Mouse (Mus musculus) limb, embryonic 10.5 days (tissue): ENCODE measurements around the gene Ppif. TPM values are rescaled to one million over a fixed set of nuclear protein-coding genes. Genes with fewer than 3 reads are reported as not detected.

Experiments used
- DNase-seq: peaks from one replicate; pipeline ENCODE4 v3.0.0-alpha.2; 2017; ENCODE audit warnings: low spot score
- H3K27ac ChIP-seq: fragments of 300-500 bp; sonication (generic); 2 replicates; pipeline ENCODE4 v1.5.1; 2016; ENCODE audit warnings: mild to moderate bottlenecking
- H3K27me3 ChIP-seq: fragments of 300-500 bp; sonication (generic); 2 replicates; pipeline ENCODE4 v1.6.1; 2016; ENCODE audit warnings: low read depth, mild to moderate bottlenecking; ENCODE audit not compliant: poor library complexity, severe bottlenecking
- H3K36me3 ChIP-seq: fragments of 300-500 bp; sonication (generic); 2 replicates; pipeline ENCODE4 v1.6.1; 2016; ENCODE audit warnings: mild to moderate bottlenecking, moderate library complexity
- H3K4me1 ChIP-seq: fragments of 300-500 bp; sonication (generic); 2 replicates; pipeline ENCODE4 v1.6.1; 2016
- H3K4me3 ChIP-seq: fragments of 300-500 bp; sonication (generic); 2 replicates; pipeline ENCODE4 v1.5.1; 2016; ENCODE audit warnings: mild to moderate bottlenecking, moderate library complexity
- H3K9me3 ChIP-seq: fragments of 300-500 bp; sonication (generic); replicated peaks from 2 replicates; pipeline ENCODE4 v1.6.1; 2016; ENCODE audit warnings: mild to moderate bottlenecking
- WGBS: fragments of 180-500 bp; shearing (Covaris S2); methylation state at CpG from one replicate; pipeline ENCODE4 v1.1.7; 2016; 5-methylcytosine and 5-hydroxymethylcytosine counted together
- polyA plus RNA-seq: library from polyadenylated mRNA; unstranded; fragments of >200 nt; fragmentation: Nextera tagmentation; extraction: Ambion mirVana; gene quantifications from 2 replicates; pipeline ENCODE4 v1.2.1, GENCODE M21; 2016

Ppif gene
- polyA plus RNA-seq, 1 experiment from 2014 or later: 56.8 TPM

- no peaks in the 10 kb centered on the region for H3K4me1 ChIP-seq
- H3K9me3 ChIP-seq: no peaks in the 10 kb centered on the region
- H3K36me3 ChIP-seq: peaks cover 57% of the 10 kb centered on the region
- no peak for DNase-seq
- no peak overlapping the region for H3K4me3 ChIP-seq
- H3K27ac ChIP-seq: no peak overlapping the region
- WGBS: 74% methylated on average over 3 of the region's 3 CpGs
- H3K27me3 ChIP-seq: no peaks in the 10 kb centered on the region
These were observed 26.4 kb upstream of the Ppif start for GRCm38 (mm10) chr14:25667587-25667986.

- DNase-seq: no peak
- Histone ChIP-seq H3K27me3 (no peaks in the 10 kb centered on the region), H3K36me3 (no peaks in the 10 kb centered on the region), H3K4me3 (no peak overlapping the region), H3K4me1 (no peaks in the 10 kb centered on the region), H3K27ac (no peak overlapping the region), H3K9me3 (no peaks in the 10 kb centered on the region)
- 83% methylated on average over 7 of the region's 7 CpGs for WGBS
These were observed 14.3 kb upstream of the Ppif start for GRCm38 (mm10) chr14:25679625-25680024.

GRCm38 (mm10) chr14:25682020-25682419 is 11.9 kb upstream of the Ppif start:
- no peaks in the 10 kb centered on the region for H3K27me3 ChIP-seq
- H3K36me3 ChIP-seq: no peaks in the 10 kb centered on the region
- H3K9me3 ChIP-seq: no peaks in the 10 kb centered on the region
- peaks cover 9% of the 10 kb centered on the region; the same call in 1 of the 2 replicates for H3K4me1 ChIP-seq
- 85% methylated on average over 6 of the region's 6 CpGs for WGBS
- no peak overlapping the region for H3K27ac ChIP-seq
- no peak overlapping the region for H3K4me3 ChIP-seq
- DNase-seq: no peak

- no peak for DNase-seq
- WGBS: 79% methylated on average over 7 of the region's 7 CpGs
- no peak overlapping the region for H3K27ac ChIP-seq
- H3K4me1 ChIP-seq: peaks cover 9% of the 10 kb centered on the region; the same call in 1 of the 2 replicates
- H3K27me3 ChIP-seq: no peaks in the 10 kb centered on the region
- H3K36me3 ChIP-seq: no peaks in the 10 kb centered on the region
- H3K9me3 ChIP-seq: no peaks in the 10 kb centered on the region
- no peak overlapping the region for H3K4me3 ChIP-seq
These were observed 7.6 kb upstream of the Ppif start for GRCm38 (mm10) chr14:25686216-25686945.

GRCm38 (mm10) chr14:25686983-25687901 is 6.7 kb upstream of the Ppif start:
- Histone ChIP-seq H3K4me1 (peaks cover 9% of the 10 kb centered on the region; the same call in 1 of the 2 replicates), H3K27me3 (no peaks in the 10 kb centered on the region), H3K4me3 (no peak overlapping the region), H3K36me3 (no peaks in the 10 kb centered on the region), H3K9me3 (no peaks in the 10 kb centered on the region), H3K27ac (no peak overlapping the region)
- WGBS: 87% methylated on average over 10 of the region's 10 CpGs
- no peak for DNase-seq

- Histone ChIP-seq H3K9me3 (no peaks in the 10 kb centered on the region), H3K27me3 (no peaks in the 10 kb centered on the region), H3K4me3 (peak overlapping the region; percentile 79), H3K4me1 (peaks cover 34% of the 10 kb centered on the region), H3K36me3 (peaks cover 28% of the 10 kb centered on the region), H3K27ac (peak overlapping the region; percentile 89)
- WGBS: 74% methylated on average over 6 of the region's 6 CpGs
- DNase-seq: no peak
These were observed 575 bp upstream of the Ppif start for GRCm38 (mm10) chr14:25693271-25693887.

- H3K4me1 ChIP-seq: peaks cover 34% of the 10 kb centered on the region
- WGBS: 1% methylated on average over 10 of the region's 10 CpGs
- H3K27me3 ChIP-seq: no peaks in the 10 kb centered on the region
- peak overlapping the region; percentile 89 for H3K27ac ChIP-seq
- H3K4me3 ChIP-seq: peak overlapping the region; percentile 79
- DNase-seq: peak; percentile 59
- no peaks in the 10 kb centered on the region for H3K9me3 ChIP-seq
- H3K36me3 ChIP-seq: peaks cover 39% of the 10 kb centered on the region
These were observed 579 bp downstream of the Ppif start for GRCm38 (mm10) chr14:25694569-25694897.

GRCm38 (mm10) chr14:25695059-25695458 is 1.1 kb downstream of the Ppif start:
- peaks cover 44% of the 10 kb centered on the region for H3K36me3 ChIP-seq
- peaks cover 34% of the 10 kb centered on the region for H3K4me1 ChIP-seq
- no peak for DNase-seq
- H3K27ac ChIP-seq: peak overlapping the region; percentile 89; the same call in 1 of the 2 replicates
- no peaks in the 10 kb centered on the region for H3K27me3 ChIP-seq
- H3K4me3 ChIP-seq: peak overlapping the region; percentile 79
- 71% methylated on average over 6 of the region's 6 CpGs for WGBS
- no peaks in the 10 kb centered on the region for H3K9me3 ChIP-seq

- Histone ChIP-seq H3K4me1 (peaks cover 34% of the 10 kb centered on the region), H3K9me3 (no peaks in the 10 kb centered on the region), H3K27me3 (no peaks in the 10 kb centered on the region), H3K27ac (no peak overlapping the region), H3K4me3 (no peak overlapping the region), H3K36me3 (peaks cover 54% of the 10 kb centered on the region)
- 79% methylated on average over 2 of the region's 2 CpGs for WGBS
- no peak for DNase-seq
These were observed 2.4 kb downstream of the Ppif start for GRCm38 (mm10) chr14:25696356-25696755.

- no peaks in the 10 kb centered on the region for H3K27me3 ChIP-seq
- DNase-seq: no peak
- peaks cover 40% of the 10 kb centered on the region for H3K36me3 ChIP-seq
- H3K4me1 ChIP-seq: no peaks in the 10 kb centered on the region
- H3K27ac ChIP-seq: no peak overlapping the region
- no peak overlapping the region for H3K4me3 ChIP-seq
- H3K9me3 ChIP-seq: no peaks in the 10 kb centered on the region
These were observed 8.0 kb downstream of the Ppif start for GRCm38 (mm10) chr14:25701986-25702385.

- H3K27me3 ChIP-seq: no peaks in the 10 kb centered on the region
- peaks cover 46% of the 10 kb centered on the region for H3K4me1 ChIP-seq
- no peak overlapping the region for H3K4me3 ChIP-seq
- H3K9me3 ChIP-seq: no peaks in the 10 kb centered on the region
- H3K36me3 ChIP-seq: no peaks in the 10 kb centered on the region
- 55% methylated on average over 5 of the region's 5 CpGs for WGBS
- peak; percentile 61 for DNase-seq
- peak overlapping the region; percentile 81; the same call in 1 of the 2 replicates for H3K27ac ChIP-seq
These were observed 13.8 kb downstream of the Ppif start for GRCm38 (mm10) chr14:25707691-25708181.

GRCm38 (mm10) chr14:25708451-25708850 is 14.5 kb downstream of the Ppif start:
- Histone ChIP-seq H3K4me1 (peaks cover 48% of the 10 kb centered on the region), H3K9me3 (no peaks in the 10 kb centered on the region), H3K27me3 (no peaks in the 10 kb centered on the region), H3K27ac (peak overlapping the region; percentile 81), H3K4me3 (0 out of 2 replicates have a peak overlapping the region, but pooled peaks have one; percentile 6), H3K36me3 (no peaks in the 10 kb centered on the region)
- DNase-seq: no peak
- WGBS: 66% methylated on average over 4 of the region's 4 CpGs
